Mouse (Mus musculus) embryonic stem cell, embryonic (primary cell): ENCODE results near the gene Htr1b.

ENCODE experiments used
- CTCF ChIA-PET, 4 experiments: fragments of 300-600 bp in 2 of 4; fragments of 350-600 bp in 2 of 4; sonication (Branson Sonifier 250); formaldehyde crosslinking; loops; one replicate each; lab custom pipeline; 2022; ENCODE audit warnings: inconsistent platforms in 2 of 4; lab: Charles Lee
- POLR2A ChIA-PET, 4 experiments: fragments of 300-600 bp in 2 of 4; fragments of 350-600 bp in 2 of 4; sonication (Branson Sonifier 250); formaldehyde crosslinking; loops; one replicate each; lab custom pipeline; 2022; ENCODE audit warnings: antibody characterized with exemption in 4 of 4, inconsistent platforms in 1 of 4; lab: Charles Lee

The Htr1b gene

GRCm38 (mm10) chr9:81633437-81633973 is at the start of gene Htr1b:
Gene Htr1b (minus strand): TSS chr9:81633828.
- POLR2A ChIA-PET = interaction anchor here (0.6 to 1.4 kb wide), 7 partner anchors 30 to 1488 kb away, joined by 3 to 5 read pairs (median 4); no protein-coding TSS in a partner anchor
- CTCF ChIA-PET = interaction anchor here in 2 of 4 experiments (0.6 to 0.7 kb wide), 2 partner anchors 224 to 228 kb away, joined by 5 to 13 read pairs; no protein-coding TSS in a partner anchor

GRCm38 (mm10) chr9:81676716-81677115 is 43.1 kb upstream of the Htr1b start:
- CTCF ChIA-PET = no interaction called here
- POLR2A ChIA-PET = no interaction called here

GRCm38 (mm10) chr9:81637486-81637885 is 3.9 kb upstream of the Htr1b start:
- POLR2A ChIA-PET = no interaction called here
- CTCF ChIA-PET = interaction anchor here in 2 of 4 experiments (0.6 to 1.1 kb wide), 2 partner anchors 10 kb away, joined by 3 read pairs; no protein-coding TSS in a partner anchor

- CTCF ChIA-PET = interaction anchor here in 2 of 4 experiments (0.6 to 1.6 kb wide), 6 partner anchors 8 to 1807 kb away, joined by 3 to 6 read pairs (median 3); no protein-coding TSS in a partner anchor
- POLR2A ChIA-PET = interaction anchor here in 1 of 4 experiments (0.7 kb wide), 1 partner anchor 125 kb away, joined by 4 read pairs; no protein-coding TSS in a partner anchor
Observed at GRCm38 (mm10) chr9:81635109-81635508, 1.5 kb upstream of the Htr1b start.

- POLR2A ChIA-PET = interaction anchor here in 1 of 4 experiments (0.6 to 0.7 kb wide), 2 partner anchors 126 to 1213 kb away, joined by 4 read pairs; no protein-coding TSS in a partner anchor
- CTCF ChIA-PET = interaction anchor here in 1 of 4 experiments (1.6 kb wide), 1 partner anchor 1010 kb away, joined by 3 read pairs; no protein-coding TSS in a partner anchor
Observed at GRCm38 (mm10) chr9:81634163-81634562, 535 bp upstream of the Htr1b start.

GRCm38 (mm10) chr9:81632736-81633436 is 742 bp downstream of the Htr1b start:
- POLR2A ChIA-PET = interaction anchor here in 3 of 4 experiments (0.6 to 1.4 kb wide), 8 partner anchors 30 to 1487 kb away, joined by 3 to 5 read pairs (median 4); no protein-coding TSS in a partner anchor
- CTCF ChIA-PET = interaction anchor here in 1 of 4 experiments (0.7 kb wide), 1 partner anchor 229 kb away, joined by 13 read pairs; no protein-coding TSS in a partner anchor

- ChIA-PET CTCF (no interaction called here), POLR2A (interaction anchor here in 2 of 4 experiments (0.7 to 1.4 kb wide), 3 partner anchors 31 to 104 kb away, joined by 3 to 4 read pairs (median 3); no protein-coding TSS in a partner anchor)
Observed at GRCm38 (mm10) chr9:81632191-81632735, 1.4 kb downstream of the Htr1b start.

GRCm38 (mm10) chr9:81631581-81632091 is 2.0 kb downstream of the Htr1b start:
- ChIA-PET CTCF (no interaction called here), POLR2A (interaction anchor here in 1 of 4 experiments (1.2 kb wide), 1 partner anchor 40 kb away, joined by 3 read pairs; no protein-coding TSS in a partner anchor)

- CTCF ChIA-PET = interaction anchor here (0.5 to 1.4 kb wide), 14 partner anchors 8 to 1295 kb away, joined by 3 to 5 read pairs (median 3); no protein-coding TSS in a partner anchor
- POLR2A ChIA-PET = interaction anchor here in 1 of 4 experiments (0.7 kb wide), 1 partner anchor 1295 kb away, joined by 3 read pairs; no protein-coding TSS in a partner anchor
Observed at GRCm38 (mm10) chr9:81626899-81627606, 6.6 kb downstream of the Htr1b start.

- POLR2A ChIA-PET = no interaction called here
- CTCF ChIA-PET = no interaction called here
Observed at GRCm38 (mm10) chr9:81625898-81626297, 7.7 kb downstream of the Htr1b start.

GRCm38 (mm10) chr9:81622873-81623272 is 10.8 kb downstream of the Htr1b start:
- ChIA-PET POLR2A (no interaction called here), CTCF (no interaction called here)

GRCm38 (mm10) chr9:81611022-81611421 is 22.6 kb downstream of the Htr1b start:
- ChIA-PET CTCF (no interaction called here), POLR2A (no interaction called here)
